Mouse (Mus musculus) limb, embryonic 11.5 days (tissue): ENCODE data around the gene Pla1a. TPM values are rescaled to one million over a fixed set of nuclear protein-coding genes. Genes with fewer than 3 reads are reported as not detected.

Experiments used
- ATAC-seq: fragments of 200-750 bp; cut with Nextera tagmentation; 2 replicates; pipeline ENCODE4 v1.8.0; 2017; ENCODE audit warnings: low read depth; ENCODE audit not compliant: insufficient number of reproducible peaks, low FRiP score, low TSS enrichment
- DNase-seq: peaks from one replicate; pipeline ENCODE4 v3.0.0-alpha.2; 2015; ENCODE audit warnings: low spot score
- H3K27ac ChIP-seq: fragments of 300-500 bp; sonication (generic); replicated peaks from 2 replicates; pipeline ENCODE4 v1.5.1; 2014; ENCODE audit warnings: low read depth, mild to moderate bottlenecking, low read length
- H3K27me3 ChIP-seq: fragments of 300-500 bp; sonication (generic); 2 replicates; pipeline ENCODE4 v1.6.1; 2014; ENCODE audit warnings: mild to moderate bottlenecking, low read length, mixed read lengths; ENCODE audit not compliant: control insufficient read depth, insufficient read depth
- H3K36me3 ChIP-seq: fragments of 300-500 bp; sonication (generic); 2 replicates; pipeline ENCODE4 v1.6.1; 2014; ENCODE audit warnings: mild to moderate bottlenecking, low read length, moderate library complexity, mixed read lengths; ENCODE audit not compliant: control insufficient read depth, insufficient read depth
- H3K4me1 ChIP-seq: fragments of 300-500 bp; sonication (generic); 2 replicates; pipeline ENCODE4 v1.6.1; 2014; ENCODE audit warnings: low read length, mixed read lengths; ENCODE audit not compliant: control insufficient read depth, insufficient read depth
- H3K4me2 ChIP-seq: fragments of 300-500 bp; sonication (generic); 2 replicates; pipeline ENCODE4 v1.6.1; 2014; ENCODE audit warnings: low read depth, mild to moderate bottlenecking, moderate library complexity; ENCODE audit not compliant: severe bottlenecking
- H3K4me3 ChIP-seq: fragments of 300-500 bp; sonication (generic); 2 replicates; pipeline ENCODE4 v1.5.1; 2014; ENCODE audit warnings: low read depth, low read length
- H3K9ac ChIP-seq: fragments of 300-500 bp; sonication (generic); 2 replicates; pipeline ENCODE4 v1.6.1; 2014; ENCODE audit warnings: mild to moderate bottlenecking, low read length
- H3K9me3 ChIP-seq: fragments of 300-500 bp; sonication (generic); 2 replicates; pipeline ENCODE4 v1.6.1; 2016; ENCODE audit warnings: low read length; ENCODE audit not compliant: control insufficient read depth
- WGBS: fragments of 180-500 bp; shearing (Covaris S2); extraction: QIAGEN DNeasy Blood & Tissue Kit; methylation state at CpG from one replicate; pipeline ENCODE4 v1.1.7; 2014; 5-methylcytosine and 5-hydroxymethylcytosine counted together
- polyA plus RNA-seq: library from polyadenylated mRNA; unstranded; fragments of >200 nt; fragmentation: Nextera tagmentation; extraction: Ambion mirVana; gene quantifications from 2 replicates; pipeline ENCODE4 v1.2.1, GENCODE M21; 2014

The Pla1a gene
- polyA plus RNA-seq, 1 experiment from 2014 or later = 0.07 TPM

- ATAC-seq (no peak), DNase-seq (no peak)
- H3K36me3 ChIP-seq = no peaks in the 10 kb centered on the region
- no peaks in the 10 kb centered on the region for H3K4me1 ChIP-seq
- H3K4me2 ChIP-seq = no peak overlapping the region
- 91% methylated on average over 5 of the region's 5 CpGs for WGBS
- no peak overlapping the region for H3K4me3 ChIP-seq
- H3K9ac ChIP-seq = no peak overlapping the region
- no peaks in the 10 kb centered on the region for H3K9me3 ChIP-seq
- no peaks in the 10 kb centered on the region for H3K27me3 ChIP-seq
- no peak overlapping the region for H3K27ac ChIP-seq
These were observed 40.7 kb upstream of the Pla1a start for GRCm38 (mm10) chr16:38473661-38474060.

- no peak overlapping the region for H3K4me2 ChIP-seq
- H3K9ac ChIP-seq = no peak overlapping the region
- ATAC-seq (no peak), DNase-seq (no peak)
- no peak overlapping the region for H3K4me3 ChIP-seq
- H3K36me3 ChIP-seq = no peaks in the 10 kb centered on the region
- 91% methylated on average over 5 of the region's 5 CpGs for WGBS
- H3K9me3 ChIP-seq = no peaks in the 10 kb centered on the region
- H3K4me1 ChIP-seq = no peaks in the 10 kb centered on the region
- no peaks in the 10 kb centered on the region for H3K27me3 ChIP-seq
- H3K27ac ChIP-seq = no peak overlapping the region
These were observed 39.5 kb upstream of the Pla1a start for GRCm38 (mm10) chr16:38472507-38472873.

- ATAC-seq = no peak
- Histone ChIP-seq H3K4me2 (no peak overlapping the region), H3K36me3 (no peaks in the 10 kb centered on the region), H3K27me3 (no peaks in the 10 kb centered on the region), H3K27ac (no peak overlapping the region), H3K4me1 (no peaks in the 10 kb centered on the region), H3K9me3 (no peaks in the 10 kb centered on the region), H3K9ac (no peak overlapping the region), H3K4me3 (no peak overlapping the region)
- 84% methylated on average over 11 of the region's 11 CpGs for WGBS
- no peak for DNase-seq
These were observed 39.0 kb upstream of the Pla1a start for GRCm38 (mm10) chr16:38471697-38472506.

GRCm38 (mm10) chr16:38469437-38469836, 36.5 kb upstream of the Pla1a start:
- ATAC-seq (no peak), DNase-seq (no peak)
- WGBS = 75% methylated on average over 8 of the region's 8 CpGs
- H3K27ac ChIP-seq = no peak overlapping the region
- no peaks in the 10 kb centered on the region for H3K4me1 ChIP-seq
- H3K36me3 ChIP-seq = no peaks in the 10 kb centered on the region
- no peak overlapping the region for H3K4me3 ChIP-seq
- no peak overlapping the region for H3K4me2 ChIP-seq
- H3K9me3 ChIP-seq = no peaks in the 10 kb centered on the region
- H3K9ac ChIP-seq = no peak overlapping the region
- H3K27me3 ChIP-seq = no peaks in the 10 kb centered on the region

GRCm38 (mm10) chr16:38468706-38469018, 35.7 kb upstream of the Pla1a start:
- Histone ChIP-seq H3K9ac (no peak overlapping the region), H3K4me3 (no peak overlapping the region), H3K27me3 (no peaks in the 10 kb centered on the region), H3K4me1 (no peaks in the 10 kb centered on the region), H3K9me3 (no peaks in the 10 kb centered on the region), H3K4me2 (no peak overlapping the region), H3K36me3 (no peaks in the 10 kb centered on the region), H3K27ac (no peak overlapping the region)
- WGBS = 44% methylated on average over 3 of the region's 3 CpGs
- no peak for DNase-seq
- ATAC-seq = no peak

GRCm38 (mm10) chr16:38467917-38468705, 35.2 kb upstream of the Pla1a start:
- WGBS = 82% methylated on average over 8 of the region's 8 CpGs
- H3K4me2 ChIP-seq = no peak overlapping the region
- H3K4me3 ChIP-seq = no peak overlapping the region
- H3K4me1 ChIP-seq = no peaks in the 10 kb centered on the region
- H3K9ac ChIP-seq = no peak overlapping the region
- no peak for DNase-seq
- no peaks in the 10 kb centered on the region for H3K27me3 ChIP-seq
- no peaks in the 10 kb centered on the region for H3K36me3 ChIP-seq
- H3K27ac ChIP-seq = no peak overlapping the region
- H3K9me3 ChIP-seq = no peaks in the 10 kb centered on the region
- ATAC-seq = no peak

- H3K4me3 ChIP-seq = no peak overlapping the region
- H3K36me3 ChIP-seq = no peaks in the 10 kb centered on the region
- H3K9me3 ChIP-seq = no peaks in the 10 kb centered on the region
- H3K4me1 ChIP-seq = no peaks in the 10 kb centered on the region
- 88% methylated on average over 13 of the region's 13 CpGs for WGBS
- DNase-seq (no peak), ATAC-seq (no peak)
- H3K27ac ChIP-seq = no peak overlapping the region
- H3K4me2 ChIP-seq = no peak overlapping the region
- no peak overlapping the region for H3K9ac ChIP-seq
- H3K27me3 ChIP-seq = no peaks in the 10 kb centered on the region
These were observed 34.4 kb upstream of the Pla1a start for GRCm38 (mm10) chr16:38467091-38467916.

GRCm38 (mm10) chr16:38466089-38466488, 33.1 kb upstream of the Pla1a start:
- Histone ChIP-seq H3K27me3 (no peaks in the 10 kb centered on the region), H3K4me1 (no peaks in the 10 kb centered on the region), H3K9me3 (no peaks in the 10 kb centered on the region), H3K4me2 (no peak overlapping the region), H3K27ac (no peak overlapping the region), H3K4me3 (no peak overlapping the region), H3K9ac (no peak overlapping the region), H3K36me3 (no peaks in the 10 kb centered on the region)
- WGBS = 84% methylated on average over 4 of the region's 4 CpGs
- DNase-seq (no peak), ATAC-seq (no peak)
